ENCODE assay signal across 8 mouse cellular contexts in genomic region chr5:140647031-140647760, GRCm38 (mm10). TPM values are rescaled to one million over a fixed set of nuclear protein-coding genes. Genes with fewer than 3 reads are reported as not detected.
DNase-seq lines count a peak whose midpoint lies in the region; ATAC-seq and TF ChIP-seq lines count a peak whose summit lies in the region.

No protein-coding gene starts in this region.

- peaks cover 8% of the 10 kb centered on the region for H3K36me3 ChIP-seq in kidney, embryonic 16.5 days (ENCODE audit: insufficient read depth, low read length)
- H3K36me3 ChIP-seq in neural tube, embryonic 13.5 days: peaks cover 24% of the 10 kb centered on the region

- ATAC-seq in kidney, embryonic 16.5 days (ENCODE audit: low FRiP score, low TSS enrichment): no peak
- ATAC-seq in neural tube, embryonic 13.5 days (ENCODE audit: low read depth): no peak

- TF ChIP-seq CTCF in cortical plate, adult 2 months (IDR thresholded peaks at IDR 0.05; ENCODE audit: extremely low read depth, insufficient read depth, low read length): no peak

- H3K9me3 ChIP-seq in kidney, embryonic 16.5 days (ENCODE audit: low read length): no peaks in the 10 kb centered on the region
- H3K9me3 ChIP-seq in neural tube, embryonic 13.5 days: no peaks in the 10 kb centered on the region

- DNase-seq in kidney, postnatal 36 days: no peak
- peak; percentile 39 for DNase-seq in adrenal gland, postnatal 14 days
- peak; percentile 61 for DNase-seq in layer of hippocampus, adult 9-11 months
- DNase-seq in ovary, adult 18-20 months (ENCODE audit: low spot score): no peak
- DNase-seq in B cell, adult 2 months: no peak

- H3K27ac ChIP-seq in kidney, embryonic 16.5 days (ENCODE audit: low read length): peak overlapping the region; percentile 81
- peak overlapping the region; percentile 90 for H3K27ac ChIP-seq in cortical plate, adult 2 months (ENCODE audit: insufficient read depth, low read length)
- H3K27ac ChIP-seq in neural tube, embryonic 13.5 days (replicated peaks): peak overlapping the region; percentile 95

- peak; percentile 57; the same call in 1 of the 2 replicates for TF ChIP-seq POLR2A in cortical plate, adult 2 months (IDR thresholded peaks at IDR 0.05; ENCODE audit: extremely low read depth, insufficient read depth, low read length)

- H3K27me3 ChIP-seq in kidney, embryonic 16.5 days (ENCODE audit: insufficient read depth, low read length): no peaks in the 10 kb centered on the region
- H3K27me3 ChIP-seq in neural tube, embryonic 13.5 days: no peaks in the 10 kb centered on the region

- H3K9ac ChIP-seq in kidney, embryonic 16.5 days (replicated peaks; ENCODE audit: low read length): peak overlapping the region; percentile 96
- H3K9ac ChIP-seq in neural tube, embryonic 13.5 days: peak overlapping the region; percentile 100

- peaks cover 49% of the 10 kb centered on the region for H3K4me1 ChIP-seq in kidney, embryonic 16.5 days (ENCODE audit: insufficient read depth, low read length)
- H3K4me1 ChIP-seq in cortical plate, adult 2 months (ENCODE audit: control insufficient read depth, insufficient read depth, low read length): 0 out of 2 replicates have a peak, but pooled peaks cover 2% of the 10 kb centered on the region
- H3K4me1 ChIP-seq in neural tube, embryonic 13.5 days (replicated peaks): peaks cover 68% of the 10 kb centered on the region

- peak overlapping the region; percentile 75 for H3K4me2 ChIP-seq in kidney, embryonic 16.5 days (replicated peaks; ENCODE audit: low read depth, low read length)
- peak overlapping the region; percentile 100 for H3K4me2 ChIP-seq in neural tube, embryonic 13.5 days

- H3K4me3 ChIP-seq in kidney, embryonic 16.5 days (ENCODE audit: low read length): peak overlapping the region; percentile 88
- peak overlapping the region; percentile 91 for H3K4me3 ChIP-seq in cortical plate, adult 2 months (ENCODE audit: insufficient read depth, low read length)
- H3K4me3 ChIP-seq in neural tube, embryonic 13.5 days: peak overlapping the region; percentile 99

- 49% methylated on average over 13 of the region's 13 CpGs for WGBS in kidney, embryonic 16.5 days
- 28% methylated on average over 13 of the region's 13 CpGs for WGBS in neural tube, embryonic 13.5 days

RNA-seq across cellular contexts. Expression of gene Ttyh3, which starts 1.6 kb away (rescaled TPM):
- polyA plus RNA-seq in kidney, embryonic 16.5 days (2015; fragmentation: Nextera tagmentation; extraction: Ambion mirVana): 28.4 and 31.3 TPM in 2 replicates
- total RNA-seq in adrenal gland, postnatal 14 days (2021): 72.5 and 83.6 TPM in 2 replicates
- 114 and 119 TPM in 2 replicates for polyA plus RNA-seq in cortical plate, adult 2 months (2012; rRNA removed)
- 68.5 and 72.3 TPM in 2 replicates for polyA plus RNA-seq in neural tube, embryonic 13.5 days (2015; fragmentation: Nextera tagmentation; extraction: Ambion mirVana)

RNA-seq across cellular contexts. Expression of gene Lfng, which starts 40.1 kb away (rescaled TPM):
- 36.3 and 38.9 TPM in 2 replicates for polyA plus RNA-seq in kidney, embryonic 16.5 days (2015; fragmentation: Nextera tagmentation; extraction: Ambion mirVana)
- 13.7 and 26.8 TPM in 2 replicates for total RNA-seq in adrenal gland, postnatal 14 days (2021)
- polyA plus RNA-seq in cortical plate, adult 2 months (2012; rRNA removed): 35.1 and 37.0 TPM in 2 replicates
- 17.6 and 20.6 TPM in 2 replicates for polyA plus RNA-seq in neural tube, embryonic 13.5 days (2015; fragmentation: Nextera tagmentation; extraction: Ambion mirVana)

RNA-seq across cellular contexts. Expression of gene Iqce, which starts 55.0 kb away (rescaled TPM):
- polyA plus RNA-seq in kidney, embryonic 16.5 days (2015; fragmentation: Nextera tagmentation; extraction: Ambion mirVana): 26.0 and 30.7 TPM in 2 replicates
- 19.0 and 22.7 TPM in 2 replicates for total RNA-seq in adrenal gland, postnatal 14 days (2021)
- 57.9 and 60.6 TPM in 2 replicates for polyA plus RNA-seq in cortical plate, adult 2 months (2012; rRNA removed)
- 22.9 and 24.1 TPM in 2 replicates for polyA plus RNA-seq in neural tube, embryonic 13.5 days (2015; fragmentation: Nextera tagmentation; extraction: Ambion mirVana)

RNA-seq across cellular contexts. Expression of gene Brat1, which starts 57.6 kb away (rescaled TPM):
- 28.2 and 30.9 TPM in 2 replicates for polyA plus RNA-seq in kidney, embryonic 16.5 days (2015; fragmentation: Nextera tagmentation; extraction: Ambion mirVana)
- total RNA-seq in adrenal gland, postnatal 14 days (2021): 16.8 and 19.6 TPM in 2 replicates
- polyA plus RNA-seq in cortical plate, adult 2 months (2012; rRNA removed): 25.2 and 25.5 TPM in 2 replicates
- 23.5 and 25.8 TPM in 2 replicates for polyA plus RNA-seq in neural tube, embryonic 13.5 days (2015; fragmentation: Nextera tagmentation; extraction: Ambion mirVana)

Comparison
In these comparisons a context has a peak if more than half of its experiments do, and no peak if none do; other contexts are left out.
1. DNase-seq: peak in adrenal gland, postnatal 14 days (single experiment) and layer of hippocampus, adult 9-11 months (single experiment); none in kidney, postnatal 36 days (0 of 2), ovary, adult 18-20 months (single experiment) and B cell, adult 2 months (0 of 2).
2. Peak in every context shown above with its lines, with median percentiles within 50 percentile points of each other: H3K27ac ChIP-seq and H3K4me3 ChIP-seq.